18 mouse cellular contexts compared by ENCODE assay signal in the genomic region with DNA sequence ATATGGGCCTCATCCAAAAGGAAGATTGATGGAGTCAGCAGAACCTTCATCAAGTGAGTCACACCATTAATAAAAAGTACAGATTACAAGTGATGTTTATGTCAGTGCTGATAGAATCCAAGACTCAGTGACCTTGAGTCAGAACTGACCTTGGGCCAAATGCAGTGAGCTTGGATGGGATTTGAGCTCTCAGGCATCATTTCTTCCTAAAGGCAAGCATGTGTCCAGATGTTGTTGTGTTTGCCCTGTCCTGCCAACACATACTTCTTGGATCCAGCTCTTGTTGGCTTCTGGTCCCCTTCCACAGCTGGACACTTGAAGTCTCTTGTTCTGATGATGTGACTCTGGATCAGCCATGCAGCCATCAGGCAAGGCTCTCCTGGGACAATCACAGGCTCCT.
DNase-seq lines count a peak whose midpoint lies in the region; ATAC-seq lines count a peak whose summit lies in the region.
"Had no signal": no experiment of that assay in that cellular context is flagged by ENCODE, and none has a peak within 500 bp of the region (broad histone marks: within the 10 kb centered on the region; RNA-seq: fewer than 3 reads in every experiment).

No protein-coding gene starts in this region.

- intact Hi-C loops in heart, postnatal 14 days (cut with DNase I): no loop called here

- peak; percentile 89 for ATAC-seq in lung, embryonic 16.5 days (ENCODE audit: low read depth)
- ATAC-seq: CD4-positive, CD25-positive, alpha-beta regulatory T cell, adult 4 months; forebrain, embryonic 14.5 days; midbrain, embryonic 16.5 days had no signal

- peak; percentile 7 to 15 for DNase-seq in heart, postnatal 14 days
- no peak for DNase-seq in heart, adult 8-10 months (ENCODE audit: low spot score)
- DNase-seq in adrenal gland, postnatal 14 days: peak; percentile 14
- no peak for DNase-seq in cerebellum, postnatal 36 days
- no peak for DNase-seq in urinary bladder, postnatal 14 days (ENCODE audit: low spot score)
- no peak for DNase-seq in layer of hippocampus, adult 8-10 months (ENCODE audit: low spot score in 2 of 2)
- DNase-seq: kidney, adult 9 months; kidney, postnatal 36 days; right cerebral cortex, adult 18-20 months had no signal

- no peaks in the 10 kb centered on the region for H3K36me3 ChIP-seq in lung, embryonic 16.5 days (ENCODE audit: control insufficient read depth, insufficient read depth, low read length)
- H3K36me3 ChIP-seq: G1E; hindbrain, embryonic 10.5 days; liver, embryonic 15.5 days had no signal

- H3K9me3 ChIP-seq in lung, embryonic 16.5 days (ENCODE audit: control insufficient read depth, low read length): no peaks in the 10 kb centered on the region
- H3K9me3 ChIP-seq: G1E; liver, embryonic 15.5 days had no signal

- H3K27me3 ChIP-seq in lung, embryonic 16.5 days (ENCODE audit: control insufficient read depth, insufficient read depth, low read depth, low read length): no peaks in the 10 kb centered on the region
- H3K27me3 ChIP-seq: liver, embryonic 15.5 days had no signal

- no peak overlapping the region for H3K9ac ChIP-seq in lung, embryonic 16.5 days (ENCODE audit: low read length)
- H3K9ac ChIP-seq: liver, embryonic 15.5 days had no signal

- no peaks in the 10 kb centered on the region for H3K4me1 ChIP-seq in lung, embryonic 16.5 days (replicated peaks; ENCODE audit: control insufficient read depth, insufficient read depth, low read length)
- H3K4me1 ChIP-seq: hindbrain, embryonic 10.5 days; liver, embryonic 15.5 days had no signal

- no peak overlapping the region for H3K4me3 ChIP-seq in lung, embryonic 16.5 days (ENCODE audit: low read length)
- H3K4me3 ChIP-seq: erythroblast, embryonic 14.5 days; heart, adult 2 months; hindbrain, embryonic 10.5 days; liver, embryonic 15.5 days had no signal

- no peak overlapping the region for H3K27ac ChIP-seq in lung, embryonic 16.5 days (ENCODE audit: low read length)
- H3K27ac ChIP-seq: heart, adult 2 months; hindbrain, embryonic 10.5 days; liver, embryonic 15.5 days had no signal

- H3K4me2 ChIP-seq in lung, embryonic 16.5 days (ENCODE audit: low read depth, low read length): no peak overlapping the region
- H3K4me2 ChIP-seq: liver, embryonic 15.5 days had no signal

Comparison
In these comparisons a context has a peak if more than half of its experiments do, and no peak if none do; other contexts are left out.
1. DNase-seq: peak in heart, postnatal 14 days (2 of 2) and adrenal gland, postnatal 14 days (single experiment); none in heart, adult 8-10 months (single experiment), cerebellum, postnatal 36 days (0 of 2), urinary bladder, postnatal 14 days (single experiment) and layer of hippocampus, adult 8-10 months (0 of 2).